Mouse (Mus musculus) adrenal gland, postnatal 14 days (tissue): ENCODE data around the gene Fam19a1. TPM values are rescaled to one million over a fixed set of nuclear protein-coding genes. Genes with fewer than 3 reads are reported as not detected.

ENCODE experiments used
- DNase-seq: peaks from one replicate; pipeline ENCODE4 v3.0.0; 2021; ENCODE audit warnings: mixed read lengths
- total RNA-seq: library from RNA; stranded (reverse); gene quantifications from 2 replicates; pipeline ENCODE4 v1.2.3, GENCODE M21; 2021

Fam19a1 gene
- total RNA-seq, 1 experiment from 2014 or later: 3.3 TPM

- DNase-seq: no peak
These were observed 324.9 kb downstream of the Fam19a1 start for GRCm38 (mm10) chr6:96437814-96438213.

- DNase-seq: no peak
These were observed 326.5 kb downstream of the Fam19a1 start for GRCm38 (mm10) chr6:96439419-96439818.

- DNase-seq: no peak
These were observed 329.0 kb downstream of the Fam19a1 start for GRCm38 (mm10) chr6:96441971-96442370.

GRCm38 (mm10) chr6:96447466-96447865, 334.5 kb downstream of the Fam19a1 start:
- DNase-seq: no peak

- DNase-seq: no peak
These were observed 343.3 kb downstream of the Fam19a1 start for GRCm38 (mm10) chr6:96456266-96456665.

- DNase-seq: no peak
These were observed 344.8 kb downstream of the Fam19a1 start for GRCm38 (mm10) chr6:96457590-96458259.

- DNase-seq: no peak
These were observed 346.1 kb downstream of the Fam19a1 start for GRCm38 (mm10) chr6:96459041-96459440.

- no peak for DNase-seq
These were observed 386.5 kb downstream of the Fam19a1 start for GRCm38 (mm10) chr6:96499464-96499863.

GRCm38 (mm10) chr6:96541600-96541999, 428.6 kb downstream of the Fam19a1 start:
- no peak for DNase-seq

- no peak for DNase-seq
These were observed 431.9 kb downstream of the Fam19a1 start for GRCm38 (mm10) chr6:96544832-96545231.

- no peak for DNase-seq
These were observed 437.5 kb downstream of the Fam19a1 start for GRCm38 (mm10) chr6:96550431-96550830.

GRCm38 (mm10) chr6:96578649-96579048, 465.7 kb downstream of the Fam19a1 start:
- no peak for DNase-seq

GRCm38 (mm10) chr6:96580726-96581125, 467.8 kb downstream of the Fam19a1 start:
- DNase-seq: no peak

- DNase-seq: no peak
These were observed 468.2 kb downstream of the Fam19a1 start for GRCm38 (mm10) chr6:96581187-96581586.

GRCm38 (mm10) chr6:96587427-96587826, 474.5 kb downstream of the Fam19a1 start:
- no peak for DNase-seq

GRCm38 (mm10) chr6:96593031-96593430, 480.1 kb downstream of the Fam19a1 start:
- DNase-seq: no peak

- no peak for DNase-seq
These were observed 482.2 kb downstream of the Fam19a1 start for GRCm38 (mm10) chr6:96595201-96595600.

GRCm38 (mm10) chr6:96624196-96624595, 511.2 kb downstream of the Fam19a1 start:
- DNase-seq: no peak

- no peak for DNase-seq
These were observed 518.6 kb downstream of the Fam19a1 start for GRCm38 (mm10) chr6:96631518-96631917.

- no peak for DNase-seq
These were observed 519.3 kb downstream of the Fam19a1 start for GRCm38 (mm10) chr6:96632243-96632642.

GRCm38 (mm10) chr6:96635663-96636062, 522.7 kb downstream of the Fam19a1 start:
- DNase-seq: no peak

- DNase-seq: no peak
These were observed 535.8 kb downstream of the Fam19a1 start for GRCm38 (mm10) chr6:96648742-96649141.

GRCm38 (mm10) chr6:96649267-96649666, 536.3 kb downstream of the Fam19a1 start:
- DNase-seq: no peak

GRCm38 (mm10) chr6:96666311-96666710, 553.4 kb downstream of the Fam19a1 start:
- no peak for DNase-seq

- DNase-seq: no peak
These were observed 564.9 kb downstream of the Fam19a1 start for GRCm38 (mm10) chr6:96677813-96678212.
